Mouse (Mus musculus) testis, adult 2 months (tissue): ENCODE results near the gene Aff4.

Experiments used
- CTCF ChIP-seq: fragments of 200-500 bp; IDR thresholded peaks from 2 replicates; pipeline ENCODE4 v1.5.1; 2012; ENCODE audit warnings: low read depth, mild to moderate bottlenecking, inconsistent platforms, low read length, moderate library complexity; ENCODE audit not compliant: control insufficient read depth, insufficient read depth, insufficient replicate concordance
- POLR2A ChIP-seq: fragments of 200-500 bp; IDR thresholded peaks from 2 replicates; pipeline ENCODE4 v1.6.1; 2012; ENCODE audit warnings: low read depth, mild to moderate bottlenecking, inconsistent platforms, low read length, moderate library complexity; ENCODE audit not compliant: control insufficient read depth

GRCm38 (mm10) chr11:53345328-53345727, 5.3 kb upstream of the Aff4 start:
- TF ChIP-seq CTCF (no peak), POLR2A (no peak)
